Mouse (Mus musculus): Measurements from ENCODE around the gene Onecut1. TPM values are rescaled to one million over a fixed set of nuclear protein-coding genes. Genes with fewer than 3 reads are reported as not detected.

Onecut1 gene
- not detected for polyA plus RNA-seq (2014; fragmentation: Illumina TruSeq; extraction: RNeasy Lipid Tissue Mini Kit (QIAGEN cat#74804); ENCODE audit: low replicate concordance)

DNA sequence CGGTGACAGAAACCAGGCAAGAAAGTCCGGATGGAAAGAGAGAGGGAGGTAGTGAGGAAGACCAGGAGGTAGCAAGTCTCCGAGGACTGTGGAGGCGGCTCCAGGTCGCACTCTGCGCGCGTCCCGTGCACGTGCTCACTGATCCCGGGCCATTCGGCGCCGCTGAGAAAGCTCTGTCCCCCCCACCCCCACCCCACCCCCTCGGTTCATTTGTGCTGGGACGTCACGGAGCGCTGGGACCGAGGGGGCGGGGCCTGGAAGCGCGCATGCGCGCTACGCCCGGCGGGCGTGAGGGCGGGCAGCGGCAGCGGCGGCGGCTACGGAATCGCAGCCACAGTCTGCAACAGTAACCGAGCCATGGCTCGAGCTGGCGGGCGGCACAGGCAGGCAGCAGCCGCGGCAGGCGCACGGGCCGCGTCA is at the start of gene Onecut1:
TSS of gene Onecut1 (plus strand) at position 361 of the 420 bp plus-strand sequence.

Other genes starting within 250 kb of the Onecut1 start
- 6.9 TPM for gene Fam214a, start 91.0 kb downstream of the Onecut1 start, polyA plus RNA-seq (2014; fragmentation: Illumina TruSeq; extraction: RNeasy Lipid Tissue Mini Kit (QIAGEN cat#74804); ENCODE audit: low replicate concordance)
- gene Arpp19, start 175.7 kb downstream of the Onecut1 start, polyA plus RNA-seq (2014; fragmentation: Illumina TruSeq; extraction: RNeasy Lipid Tissue Mini Kit (QIAGEN cat#74804); ENCODE audit: low replicate concordance): 266 TPM
- gene Myo5a, start 209.1 kb downstream of the Onecut1 start, polyA plus RNA-seq (2014; fragmentation: Illumina TruSeq; extraction: RNeasy Lipid Tissue Mini Kit (QIAGEN cat#74804); ENCODE audit: low replicate concordance): 7.4 TPM